Mouse (Mus musculus): ENCODE data around the gene Spsb3. TPM values are rescaled to one million over a fixed set of nuclear protein-coding genes. Genes with fewer than 3 reads are reported as not detected.

Gene Spsb3
- polyA plus RNA-seq, 1 experiment from 2014 or later, result 46.5 TPM

DNA sequence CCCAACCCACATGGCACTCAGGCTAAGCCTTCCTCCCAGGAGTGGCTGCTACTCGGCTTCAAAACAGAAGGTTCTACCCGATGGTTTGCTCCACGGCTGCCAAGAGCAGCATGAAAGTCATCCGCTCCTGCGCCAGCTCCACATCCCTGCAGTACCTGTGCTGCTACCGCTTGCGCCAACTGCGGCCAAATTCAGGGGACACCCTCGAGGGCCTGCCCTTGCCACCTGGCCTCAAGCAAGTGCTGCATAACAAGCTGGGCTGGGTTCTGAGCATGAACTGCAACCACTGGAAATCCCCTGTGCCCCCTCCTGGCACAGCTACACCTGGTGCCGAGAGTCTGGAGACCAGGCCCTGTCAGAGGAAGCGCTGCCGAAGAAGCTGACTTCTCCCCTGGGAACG lies 4.9 kb downstream of the Spsb3 start:
- no peak for DNase-seq (ENCODE audit: low spot score)
- 90% methylated on average over 13 of the region's 13 CpGs for WGBS
- no peak overlapping the region for H3K9ac ChIP-seq (ENCODE audit: low read depth, low read length)
- H3K27me3 ChIP-seq (ENCODE audit: control insufficient read depth, insufficient read depth, low read length), result no peaks in the 10 kb centered on the region
- H3K36me3 ChIP-seq (ENCODE audit: control insufficient read depth, insufficient read depth, low read length), result no peaks in the 10 kb centered on the region; the same call in 1 of the 2 replicates
- peaks cover 2% of the 10 kb centered on the region; the same call in 1 of the 2 replicates for H3K4me1 ChIP-seq (replicated peaks; ENCODE audit: control insufficient read depth, insufficient read depth, low read length)
- no peaks in the 10 kb centered on the region for H3K9me3 ChIP-seq (ENCODE audit: control insufficient read depth, low read length)
- H3K4me2 ChIP-seq (replicated peaks; ENCODE audit: low read depth, low read length), result no peak overlapping the region
- no peak overlapping the region for H3K27ac ChIP-seq (ENCODE audit: low read depth, low read length)
- no peak overlapping the region for H3K4me3 ChIP-seq (ENCODE audit: low read depth, low read length)
- no peak for ATAC-seq (ENCODE audit: low FRiP score)

DNA sequence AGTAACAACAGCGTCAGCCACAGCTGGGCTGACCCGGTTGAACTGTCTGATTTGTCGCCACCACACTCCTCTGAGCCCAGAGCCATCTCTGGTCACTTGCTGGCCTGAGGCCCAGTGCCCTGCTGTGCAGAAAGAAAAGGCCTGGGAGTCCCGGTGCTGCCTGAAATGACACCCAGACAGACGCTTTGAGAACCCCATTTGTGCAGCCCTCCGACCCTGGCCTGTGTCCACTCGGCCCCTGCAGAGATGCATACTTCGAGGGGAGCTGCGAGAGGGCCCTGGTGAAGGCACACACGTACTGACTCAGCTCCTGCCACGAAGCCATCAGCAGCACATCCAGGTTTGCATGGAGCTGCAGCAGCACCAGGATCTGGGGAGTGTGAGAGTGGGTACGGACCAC lies 6.3 kb downstream of the Spsb3 start:
- no peak for DNase-seq (ENCODE audit: low spot score)

DNA sequence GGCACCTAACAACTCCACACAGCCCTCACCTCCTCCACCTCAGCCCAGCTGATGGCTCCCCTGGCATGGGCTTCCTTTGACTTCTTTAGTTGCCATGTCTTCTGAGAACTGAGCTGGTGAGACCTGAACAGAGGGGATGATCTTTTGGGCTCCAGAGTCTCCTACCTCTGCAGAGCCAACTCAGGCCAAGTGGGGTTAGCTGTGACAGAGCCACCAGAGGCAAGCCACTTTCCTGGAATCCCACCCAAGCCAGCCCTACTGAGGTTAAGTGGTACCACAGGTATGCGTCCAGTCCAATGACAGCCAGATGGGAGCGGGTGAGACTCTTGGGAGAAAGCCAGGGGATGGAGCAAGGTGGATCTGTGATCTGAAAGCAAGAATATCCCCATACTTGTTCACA lies 6.8 kb downstream of the Spsb3 start:
- Histone ChIP-seq H3K9ac (ENCODE audit: low read depth, low read length) (no peak overlapping the region), H3K36me3 (ENCODE audit: control insufficient read depth, insufficient read depth, low read length) (peaks cover 7% of the 10 kb centered on the region), H3K27me3 (ENCODE audit: control insufficient read depth, insufficient read depth, low read length) (no peaks in the 10 kb centered on the region), H3K9me3 (ENCODE audit: control insufficient read depth, low read length) (no peaks in the 10 kb centered on the region), H3K4me2 (replicated peaks; ENCODE audit: low read depth, low read length) (no peak overlapping the region), H3K27ac (ENCODE audit: low read depth, low read length) (no peak overlapping the region), H3K4me1 (replicated peaks; ENCODE audit: control insufficient read depth, insufficient read depth, low read length) (peaks cover 5% of the 10 kb centered on the region; the same call in 1 of the 2 replicates), H3K4me3 (ENCODE audit: low read depth, low read length) (no peak overlapping the region)
- no peak for ATAC-seq (ENCODE audit: low FRiP score)
- no peak for DNase-seq (ENCODE audit: low spot score)
- WGBS, result 98% methylated on average over 2 of the region's 2 CpGs

More for the DNA sequence above, 6.3 kb downstream of the Spsb3 start:
- no peaks in the 10 kb centered on the region for H3K27me3 ChIP-seq (ENCODE audit: control insufficient read depth, insufficient read depth, low read length)
- H3K9ac ChIP-seq (ENCODE audit: low read depth, low read length), result no peak overlapping the region
- H3K9me3 ChIP-seq (ENCODE audit: control insufficient read depth, low read length), result no peaks in the 10 kb centered on the region
- no peak overlapping the region for H3K4me2 ChIP-seq (replicated peaks; ENCODE audit: low read depth, low read length)
- H3K4me3 ChIP-seq (ENCODE audit: low read depth, low read length), result no peak overlapping the region
- no peak for ATAC-seq (ENCODE audit: low FRiP score)
- 89% methylated on average over 12 of the region's 12 CpGs for WGBS
- peaks cover 6% of the 10 kb centered on the region; the same call in 1 of the 2 replicates for H3K4me1 ChIP-seq (replicated peaks; ENCODE audit: control insufficient read depth, insufficient read depth, low read length)
- H3K27ac ChIP-seq (ENCODE audit: low read depth, low read length), result no peak overlapping the region
- peaks cover 4% of the 10 kb centered on the region for H3K36me3 ChIP-seq (ENCODE audit: control insufficient read depth, insufficient read depth, low read length)

- Histone ChIP-seq H3K4me1 (replicated peaks; ENCODE audit: control insufficient read depth, insufficient read depth, low read length) (peaks cover 5% of the 10 kb centered on the region; the same call in 1 of the 2 replicates), H3K27me3 (ENCODE audit: control insufficient read depth, insufficient read depth, low read length) (no peaks in the 10 kb centered on the region), H3K9ac (ENCODE audit: low read depth, low read length) (peak overlapping the region; percentile 87), H3K27ac (ENCODE audit: low read depth, low read length) (peak overlapping the region; percentile 78), H3K4me2 (replicated peaks; ENCODE audit: low read depth, low read length) (peak overlapping the region; percentile 77), H3K9me3 (ENCODE audit: control insufficient read depth, low read length) (no peaks in the 10 kb centered on the region), H3K4me3 (ENCODE audit: low read depth, low read length) (peak overlapping the region; percentile 82), H3K36me3 (ENCODE audit: control insufficient read depth, insufficient read depth, low read length) (peaks cover 13% of the 10 kb centered on the region)
- 10% methylated on average over 31 of the region's 31 CpGs for whole genome bisulfite sequencing
- DNase-seq (ENCODE audit: low spot score) (no peak), ATAC-seq (ENCODE audit: low FRiP score) (peak; percentile 29)
Observed at GRCm38 (mm10) chr17:24894061-24894994, 7.9 kb downstream of the Spsb3 start.

DNA sequence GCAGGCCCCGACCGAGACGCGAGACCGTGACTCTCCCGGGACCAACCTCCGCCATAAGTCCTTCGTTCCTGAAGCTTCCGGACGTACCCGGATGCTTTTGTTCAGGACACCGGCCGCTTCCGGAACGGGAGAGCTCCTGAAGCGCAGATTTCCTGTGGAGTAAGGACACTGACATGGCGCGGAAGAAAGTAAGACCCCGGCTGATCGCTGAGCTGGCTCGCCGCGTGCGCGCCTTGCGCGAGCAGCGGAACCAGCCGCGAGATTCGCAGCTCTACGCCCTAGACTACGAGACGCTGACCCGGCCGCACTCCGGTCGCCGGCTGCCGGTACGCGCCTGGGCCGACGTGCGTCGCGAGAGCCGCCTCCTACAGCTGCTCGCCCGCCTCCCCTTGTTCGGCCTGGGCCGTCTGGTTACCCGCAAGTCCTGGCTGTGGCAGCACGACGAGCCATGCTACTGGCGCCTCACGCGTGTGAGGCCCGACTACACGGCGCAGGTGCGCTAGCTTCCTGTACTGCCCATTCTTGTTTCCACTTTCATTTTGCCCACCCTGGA lies 8.6 kb downstream of the Spsb3 start, which contains the start of the genes Eme2 and Mrps34:
Eme2 (minus strand) TSS at position 93 of the 553 bp plus-strand sequence.
Mrps34 (plus strand) TSS at position 122 of the 553 bp plus-strand sequence.
- H3K9ac ChIP-seq (ENCODE audit: low read depth, low read length), result peak within 1 kb of the TSS; percentile 87
- no peaks in the 10 kb centered on the region for H3K9me3 ChIP-seq (ENCODE audit: control insufficient read depth, low read length)
- H3K36me3 ChIP-seq (ENCODE audit: control insufficient read depth, insufficient read depth, low read length), result peaks cover 16% of the 10 kb centered on the region
- H3K4me1 ChIP-seq (replicated peaks; ENCODE audit: control insufficient read depth, insufficient read depth, low read length), result peaks cover 5% of the 10 kb centered on the region; the same call in 1 of the 2 replicates
- peak within 1 kb of the TSS; percentile 77 for H3K4me2 ChIP-seq (replicated peaks; ENCODE audit: low read depth, low read length)
- H3K27me3 ChIP-seq (ENCODE audit: control insufficient read depth, insufficient read depth, low read length), result no peaks in the 10 kb centered on the region
- H3K4me3 ChIP-seq (ENCODE audit: low read depth, low read length), result peak within 1 kb of the TSS; percentile 82
- H3K27ac ChIP-seq (ENCODE audit: low read depth, low read length), result peak within 1 kb of the TSS; percentile 78
- under 1% methylated on average over 62 of the region's 62 CpGs for WGBS
- DNase-seq (ENCODE audit: low spot score), result peak; percentile 91
- ATAC-seq (ENCODE audit: low FRiP score), result peak; percentile 56

GRCm38 (mm10) chr17:24895571-24896240 lies 9.3 kb downstream of the Spsb3 start:
- WGBS, result 12% methylated on average over 23 of the region's 23 CpGs
- Histone ChIP-seq H3K9ac (ENCODE audit: low read depth, low read length) (peak overlapping the region; percentile 87), H3K27ac (ENCODE audit: low read depth, low read length) (peak overlapping the region; percentile 78), H3K4me2 (replicated peaks; ENCODE audit: low read depth, low read length) (peak overlapping the region; percentile 77), H3K4me3 (ENCODE audit: low read depth, low read length) (peak overlapping the region; percentile 82), H3K9me3 (ENCODE audit: control insufficient read depth, low read length) (no peaks in the 10 kb centered on the region), H3K27me3 (ENCODE audit: control insufficient read depth, insufficient read depth, low read length) (no peaks in the 10 kb centered on the region), H3K36me3 (ENCODE audit: control insufficient read depth, insufficient read depth, low read length) (peaks cover 21% of the 10 kb centered on the region), H3K4me1 (replicated peaks; ENCODE audit: control insufficient read depth, insufficient read depth, low read length) (peaks cover 5% of the 10 kb centered on the region; the same call in 1 of the 2 replicates)
- ATAC-seq (ENCODE audit: low FRiP score) (no peak), DNase-seq (ENCODE audit: low spot score) (no peak)

- H3K9me3 ChIP-seq (ENCODE audit: control insufficient read depth, low read length), result no peaks in the 10 kb centered on the region
- peak within 1 kb of the TSS; percentile 78 for H3K27ac ChIP-seq (ENCODE audit: low read depth, low read length)
- DNase-seq (ENCODE audit: low spot score), result peak; percentile 81
- 3% methylated on average over 48 of the region's 50 CpGs for WGBS
- ATAC-seq (ENCODE audit: low FRiP score), result peak; percentile 62
- peaks cover 27% of the 10 kb centered on the region for H3K36me3 ChIP-seq (ENCODE audit: control insufficient read depth, insufficient read depth, low read length)
- H3K4me3 ChIP-seq (ENCODE audit: low read depth, low read length), result peak within 1 kb of the TSS; percentile 82
- H3K27me3 ChIP-seq (ENCODE audit: control insufficient read depth, insufficient read depth, low read length), result no peaks in the 10 kb centered on the region
- peak within 1 kb of the TSS; percentile 77 for H3K4me2 ChIP-seq (replicated peaks; ENCODE audit: low read depth, low read length)
- H3K4me1 ChIP-seq (replicated peaks; ENCODE audit: control insufficient read depth, insufficient read depth, low read length), result peaks cover 5% of the 10 kb centered on the region; the same call in 1 of the 2 replicates
- H3K9ac ChIP-seq (ENCODE audit: low read depth, low read length), result peak within 1 kb of the TSS; percentile 87
Observed at GRCm38 (mm10) chr17:24896241-24896992, 10.0 kb downstream of the Spsb3 start, which contains the start of gene Nme3. Nme3 (plus strand) TSS chr17:24896500.

GRCm38 (mm10) chr17:24896993-24897269 lies 10.5 kb downstream of the Spsb3 start:
- H3K4me1 ChIP-seq (replicated peaks; ENCODE audit: control insufficient read depth, insufficient read depth, low read length), result peaks cover 5% of the 10 kb centered on the region; the same call in 1 of the 2 replicates
- peaks cover 30% of the 10 kb centered on the region for H3K36me3 ChIP-seq (ENCODE audit: control insufficient read depth, insufficient read depth, low read length)
- DNase-seq (ENCODE audit: low spot score) (no peak), ATAC-seq (ENCODE audit: low FRiP score) (no peak)
- H3K9me3 ChIP-seq (ENCODE audit: control insufficient read depth, low read length), result no peaks in the 10 kb centered on the region
- no peaks in the 10 kb centered on the region for H3K27me3 ChIP-seq (ENCODE audit: control insufficient read depth, insufficient read depth, low read length)
- peak overlapping the region; percentile 82 for H3K4me3 ChIP-seq (ENCODE audit: low read depth, low read length)
- peak overlapping the region; percentile 86 for H3K9ac ChIP-seq (ENCODE audit: low read depth, low read length)
- H3K27ac ChIP-seq (ENCODE audit: low read depth, low read length), result peak overlapping the region; percentile 76
- peak overlapping the region; percentile 77 for H3K4me2 ChIP-seq (replicated peaks; ENCODE audit: low read depth, low read length)
- 42% methylated on average over 11 of the region's 11 CpGs for WGBS

Measured in hindbrain, embryonic 11.5 days (tissue).